Mouse (Mus musculus): ENCODE data around the gene Polg.

Polg gene

GRCm38 (mm10) chr7:79466053-79466901 lies at the start of gene Polg:
Polg (minus strand) TSS chr7:79466362.
- DNase-seq: peak; percentile 98

GRCm38 (mm10) chr7:79515861-79516260 lies 49.7 kb upstream of the Polg start:
- no peak for DNase-seq

- no peak for DNase-seq
Observed at GRCm38 (mm10) chr7:79515221-79515743, 49.1 kb upstream of the Polg start.

- no peak for DNase-seq
Observed at GRCm38 (mm10) chr7:79514361-79514881, 48.3 kb upstream of the Polg start.

- DNase-seq: no peak
Observed at GRCm38 (mm10) chr7:79513466-79513865, 47.3 kb upstream of the Polg start.

- DNase-seq: no peak
Observed at GRCm38 (mm10) chr7:79512496-79512895, 46.3 kb upstream of the Polg start.

GRCm38 (mm10) chr7:79511656-79512055 lies 45.5 kb upstream of the Polg start:
- DNase-seq: no peak

- no peak for DNase-seq
Observed at GRCm38 (mm10) chr7:79511181-79511580, 45.0 kb upstream of the Polg start.

GRCm38 (mm10) chr7:79510686-79511085 lies 44.5 kb upstream of the Polg start:
- no peak for DNase-seq

GRCm38 (mm10) chr7:79509710-79510109 lies 43.5 kb upstream of the Polg start:
- DNase-seq: no peak

- no peak for DNase-seq
Observed at GRCm38 (mm10) chr7:79509235-79509607, 43.1 kb upstream of the Polg start.

- no peak for DNase-seq
Observed at GRCm38 (mm10) chr7:79508280-79509234, 42.4 kb upstream of the Polg start.

GRCm38 (mm10) chr7:79507756-79508155 lies 41.6 kb upstream of the Polg start:
- no peak for DNase-seq

- no peak for DNase-seq
Observed at GRCm38 (mm10) chr7:79507101-79507705, 41.0 kb upstream of the Polg start.

GRCm38 (mm10) chr7:79506531-79507090 lies 40.4 kb upstream of the Polg start:
- DNase-seq: no peak

GRCm38 (mm10) chr7:79505876-79506530 lies 39.8 kb upstream of the Polg start:
- DNase-seq: no peak

GRCm38 (mm10) chr7:79505376-79505775 lies 39.2 kb upstream of the Polg start:
- no peak for DNase-seq

- peak; percentile 73 for DNase-seq
Observed at GRCm38 (mm10) chr7:79504723-79505122, 38.6 kb upstream of the Polg start.

GRCm38 (mm10) chr7:79503656-79504250 lies 37.6 kb upstream of the Polg start:
- DNase-seq: no peak

- no peak for DNase-seq
Observed at GRCm38 (mm10) chr7:79503103-79503455, 36.9 kb upstream of the Polg start.
